Mouse (Mus musculus): Measurements from ENCODE around the gene 4930562C15Rik.
"Not testable (repeated sequence)": the region's sequence is repeated elsewhere in the genome, so short reads cannot be mapped to it uniquely, and the experiment has no call there.

4930562C15Rik gene

GRCm38 (mm10) chr16:4835191-4835590 is at the start of gene 4930562C15Rik:
Gene 4930562C15Rik (plus strand): TSS chr16:4835416.
- DNase-seq (ENCODE audit: low read depth, low spot score): no peak

- DNase-seq (ENCODE audit: low read depth, low spot score): peak; percentile 62
Measured at GRCm38 (mm10) chr16:4785706-4786105, 49.5 kb upstream of the 4930562C15Rik start.

GRCm38 (mm10) chr16:4788176-4788575 is 47.0 kb upstream of the 4930562C15Rik start:
- no peak for DNase-seq (ENCODE audit: low read depth, low spot score)

GRCm38 (mm10) chr16:4789311-4789768 is 45.9 kb upstream of the 4930562C15Rik start:
- DNase-seq (ENCODE audit: low read depth, low spot score): no peak

- peak; percentile 97 for DNase-seq (ENCODE audit: low read depth, low spot score)
Measured at GRCm38 (mm10) chr16:4789810-4790559, 45.2 kb upstream of the 4930562C15Rik start, which contains the start of gene Cdip1. Gene Cdip1 (minus strand): TSS chr16:4790292.

GRCm38 (mm10) chr16:4791332-4791731 is 43.9 kb upstream of the 4930562C15Rik start:
- DNase-seq (ENCODE audit: low read depth, low spot score): peak; percentile 43

- no peak for DNase-seq (ENCODE audit: low read depth, low spot score)
Measured at GRCm38 (mm10) chr16:4796631-4797030, 38.6 kb upstream of the 4930562C15Rik start.

GRCm38 (mm10) chr16:4818349-4818748 is 16.9 kb upstream of the 4930562C15Rik start:
- no peak for DNase-seq (ENCODE audit: low read depth, low spot score)

- DNase-seq (ENCODE audit: low read depth, low spot score): not testable (repeated sequence)
Measured at GRCm38 (mm10) chr16:4824466-4824865, 10.8 kb upstream of the 4930562C15Rik start.

GRCm38 (mm10) chr16:4827639-4828038 is 7.6 kb upstream of the 4930562C15Rik start:
- no peak for DNase-seq (ENCODE audit: low read depth, low spot score)

- DNase-seq (ENCODE audit: low read depth, low spot score): no peak
Measured at GRCm38 (mm10) chr16:4829271-4829900, 5.8 kb upstream of the 4930562C15Rik start.

GRCm38 (mm10) chr16:4831650-4832419 is 3.4 kb upstream of the 4930562C15Rik start:
- DNase-seq (ENCODE audit: low read depth, low spot score): peak; percentile 59

- peak; percentile 39 for DNase-seq (ENCODE audit: low read depth, low spot score)
Measured at GRCm38 (mm10) chr16:4833858-4834257, 1.4 kb upstream of the 4930562C15Rik start.

- DNase-seq (ENCODE audit: low read depth, low spot score): peak; percentile 71
Measured at GRCm38 (mm10) chr16:4837631-4838030, 2.4 kb downstream of the 4930562C15Rik start.

GRCm38 (mm10) chr16:4839552-4839951 is 4.3 kb downstream of the 4930562C15Rik start:
- peak; percentile 23 for DNase-seq (ENCODE audit: low read depth, low spot score)

GRCm38 (mm10) chr16:4840231-4840630 is 5.0 kb downstream of the 4930562C15Rik start:
- DNase-seq (ENCODE audit: low read depth, low spot score): peak; percentile 10

- no peak for DNase-seq (ENCODE audit: low read depth, low spot score)
Measured at GRCm38 (mm10) chr16:4847041-4847440, 11.8 kb downstream of the 4930562C15Rik start.

GRCm38 (mm10) chr16:4848090-4848489 is 12.9 kb downstream of the 4930562C15Rik start:
- no peak for DNase-seq (ENCODE audit: low read depth, low spot score)

- DNase-seq (ENCODE audit: low read depth, low spot score): no peak
Measured at GRCm38 (mm10) chr16:4850361-4850760, 15.1 kb downstream of the 4930562C15Rik start.

- DNase-seq (ENCODE audit: low read depth, low spot score): no peak
Measured at GRCm38 (mm10) chr16:4850938-4851628, 15.9 kb downstream of the 4930562C15Rik start.

- DNase-seq (ENCODE audit: low read depth, low spot score): no peak
Measured at GRCm38 (mm10) chr16:4855046-4855650, 19.9 kb downstream of the 4930562C15Rik start.

Measured in brain, adult 2 months (tissue).